ENCODE assay signal across 9 mouse cellular contexts in the genomic region with DNA sequence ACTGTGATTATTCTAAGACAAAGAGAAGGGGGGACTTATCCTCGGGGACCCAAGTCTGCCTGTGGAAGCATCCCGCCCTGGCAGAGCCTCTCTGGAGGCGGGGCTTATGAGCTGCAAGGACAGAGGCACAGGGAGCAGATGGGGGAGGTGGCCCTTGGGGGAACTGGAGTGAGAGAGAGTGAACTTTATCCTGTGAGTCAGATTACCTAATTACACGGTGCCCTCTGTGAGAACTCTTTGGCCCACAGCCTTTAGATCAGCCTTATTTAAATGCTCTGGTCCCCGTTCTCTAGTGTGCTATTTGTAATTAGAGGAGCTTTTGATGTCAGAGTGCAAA.
DNase-seq lines count a peak whose midpoint lies in the region; ATAC-seq lines count a peak whose summit lies in the region.
"Had no signal": no experiment of that assay in that cellular context is flagged by ENCODE, and none has a peak within 500 bp of the region (broad histone marks: within the 10 kb centered on the region; RNA-seq: fewer than 3 reads in every experiment).

No protein-coding gene starts in this region.

- no peaks in the 10 kb centered on the region for H3K36me3 ChIP-seq in midbrain, embryonic 10.5 days
- no peaks in the 10 kb centered on the region for H3K36me3 ChIP-seq in midbrain, embryonic 16.5 days (ENCODE audit: control insufficient read depth, insufficient read depth, low read length)
- H3K36me3 ChIP-seq in embryonic facial prominence, embryonic 12.5 days: no peaks in the 10 kb centered on the region
- H3K36me3 ChIP-seq in stomach, embryonic 16.5 days (ENCODE audit: control insufficient read depth, insufficient read depth, low read length): no peaks in the 10 kb centered on the region

- H3K27ac ChIP-seq in midbrain, embryonic 10.5 days (replicated peaks): no peak overlapping the region
- no peak overlapping the region for H3K27ac ChIP-seq in midbrain, embryonic 16.5 days (ENCODE audit: low read length)
- H3K27ac ChIP-seq in embryonic facial prominence, embryonic 12.5 days: no peak overlapping the region
- H3K27ac ChIP-seq in stomach, embryonic 16.5 days (ENCODE audit: low read length): peak overlapping the region; percentile 55; the same call in 1 of the 2 replicates

- no peak for ATAC-seq in midbrain, embryonic 16.5 days
- peak; percentile 45; the same call in 1 of the 2 replicates for ATAC-seq in embryonic facial prominence, embryonic 12.5 days (ENCODE audit: insufficient number of reproducible peaks, insufficient read depth, low FRiP score, low TSS enrichment)
- peak; percentile 58; the same call in 1 of the 2 replicates for ATAC-seq in stomach, embryonic 16.5 days (ENCODE audit: insufficient read depth, low FRiP score)

- H3K9ac ChIP-seq in midbrain, embryonic 16.5 days (ENCODE audit: low read depth, low read length): no peak overlapping the region
- H3K9ac ChIP-seq in embryonic facial prominence, embryonic 12.5 days: no peak overlapping the region
- no peak overlapping the region for H3K9ac ChIP-seq in stomach, embryonic 16.5 days (ENCODE audit: low read length)

- WGBS in midbrain, embryonic 10.5 days: 5% methylated on average over 5 of the region's 5 CpGs
- 15% methylated on average over 5 of the region's 5 CpGs for WGBS in midbrain, embryonic 16.5 days
- 3% methylated on average over 5 of the region's 5 CpGs for WGBS in embryonic facial prominence, embryonic 12.5 days
- 15% methylated on average over 5 of the region's 5 CpGs for WGBS in stomach, embryonic 16.5 days

- peaks cover 48% of the 10 kb centered on the region for H3K27me3 ChIP-seq in midbrain, embryonic 10.5 days (ENCODE audit: low read depth, poor library complexity, severe bottlenecking)
- H3K27me3 ChIP-seq in midbrain, embryonic 16.5 days (ENCODE audit: control insufficient read depth, insufficient read depth, low read depth, low read length): no peaks in the 10 kb centered on the region
- no peaks in the 10 kb centered on the region for H3K27me3 ChIP-seq in embryonic facial prominence, embryonic 12.5 days
- no peaks in the 10 kb centered on the region for H3K27me3 ChIP-seq in stomach, embryonic 16.5 days (ENCODE audit: control insufficient read depth, insufficient read depth, low read length)

- no peak overlapping the region for H3K4me2 ChIP-seq in midbrain, embryonic 16.5 days (ENCODE audit: low read length)
- no peak overlapping the region for H3K4me2 ChIP-seq in embryonic facial prominence, embryonic 12.5 days (replicated peaks)
- no peak overlapping the region for H3K4me2 ChIP-seq in stomach, embryonic 16.5 days (ENCODE audit: low read depth, low read length)

- H3K4me3 ChIP-seq in midbrain, embryonic 10.5 days: no peak overlapping the region
- H3K4me3 ChIP-seq in midbrain, embryonic 16.5 days (ENCODE audit: low read depth, low read length): no peak overlapping the region
- H3K4me3 ChIP-seq in embryonic facial prominence, embryonic 12.5 days: no peak overlapping the region
- H3K4me3 ChIP-seq in stomach, embryonic 16.5 days (replicated peaks; ENCODE audit: low read length): no peak overlapping the region
- H3K4me3 ChIP-seq: erythroblast, embryonic 14.5 days had no signal

- H3K9me3 ChIP-seq in midbrain, embryonic 10.5 days (replicated peaks): no peaks in the 10 kb centered on the region
- H3K9me3 ChIP-seq in midbrain, embryonic 16.5 days (replicated peaks; ENCODE audit: control insufficient read depth, low read length, poor library complexity, severe bottlenecking): no peaks in the 10 kb centered on the region
- H3K9me3 ChIP-seq in embryonic facial prominence, embryonic 12.5 days: no peaks in the 10 kb centered on the region
- H3K9me3 ChIP-seq in stomach, embryonic 16.5 days (replicated peaks; ENCODE audit: control insufficient read depth, low read length): no peaks in the 10 kb centered on the region

- peak; percentile 47 for DNase-seq in midbrain, embryonic 10.5 days (ENCODE audit: low spot score)
- DNase-seq in kidney, postnatal 4 days: peak; percentile 58 to 79
- DNase-seq in thymus, postnatal 4 days: no peak
- no peak for DNase-seq in cerebellum, adult 8-10 months
- DNase-seq in frontal cortex, postnatal 25 days (ENCODE audit: low spot score in 2 of 2): no peak

- H3K4me1 ChIP-seq in midbrain, embryonic 10.5 days: peaks cover 12% of the 10 kb centered on the region
- H3K4me1 ChIP-seq in midbrain, embryonic 16.5 days (ENCODE audit: control insufficient read depth, insufficient read depth, low read length): peaks cover 11% of the 10 kb centered on the region
- H3K4me1 ChIP-seq in embryonic facial prominence, embryonic 12.5 days: peaks cover 44% of the 10 kb centered on the region
- H3K4me1 ChIP-seq in stomach, embryonic 16.5 days (ENCODE audit: control insufficient read depth, insufficient read depth, low read length): 0 out of 2 replicates have a peak, but pooled peaks cover 10% of the 10 kb centered on the region

Comparison
In these comparisons a context has a peak if more than half of its experiments do, and no peak if none do; other contexts are left out.
1. DNase-seq: peak in midbrain, embryonic 10.5 days (single experiment) and kidney, postnatal 4 days (2 of 2); none in thymus, postnatal 4 days (single experiment), cerebellum, adult 8-10 months (single experiment) and frontal cortex, postnatal 25 days (0 of 2).